Mouse (Mus musculus) embryonic fibroblast, embryonic 13.5 days (primary cell): ENCODE data around the gene Dlg1. TPM values are rescaled to one million over a fixed set of nuclear protein-coding genes. Genes with fewer than 3 reads are reported as not detected.

Source experiments
- H3K27ac ChIP-seq: 2 replicates; pipeline ENCODE4 v1.5.1; 2012; ENCODE audit warnings: low read length, control low read depth, inconsistent platforms; ENCODE audit not compliant: insufficient read depth
- H3K4me1 ChIP-seq: 2 replicates; pipeline ENCODE4 v1.6.1; 2011; ENCODE audit warnings: low read length; ENCODE audit not compliant: control insufficient read depth, insufficient read depth
- H3K4me3 ChIP-seq: 2 replicates; pipeline ENCODE4 v1.5.1; 2011; ENCODE audit warnings: mild to moderate bottlenecking, control low read depth, low read length; ENCODE audit not compliant: insufficient read depth
- CTCF ChIP-seq: IDR thresholded peaks from 2 replicates; pipeline ENCODE4 v1.5.1; 2011; ENCODE audit warnings: mild to moderate bottlenecking, control low read depth, low read length, moderate library complexity, borderline replicate concordance; ENCODE audit not compliant: insufficient read depth
- POLR2A ChIP-seq: IDR thresholded peaks from 2 replicates; pipeline ENCODE4 v1.6.1; 2011; ENCODE audit warnings: low read depth, mild to moderate bottlenecking, control low read depth, low read length, moderate library complexity
- polyA plus RNA-seq: library from polyadenylated mRNA; stranded (reverse); fragments of >200 nt; gene quantifications from 2 replicates; pipeline ENCODE4 v1.2.4, GENCODE M21; 2011; ENCODE audit warnings: low read depth; ENCODE audit not compliant: missing spikeins, insufficient read length

The Dlg1 gene
- polyA plus RNA-seq, 1 experiment = 144 TPM

- H3K4me1 ChIP-seq = no peaks in the 10 kb centered on the region
- no peak overlapping the region for H3K4me3 ChIP-seq
- no peak overlapping the region for H3K27ac ChIP-seq
- no peak for TF ChIP-seq CTCF
- TF ChIP-seq POLR2A = no peak
These were observed 20.6 kb downstream of the Dlg1 start for GRCm38 (mm10) chr16:31683670-31684430.

DNA sequence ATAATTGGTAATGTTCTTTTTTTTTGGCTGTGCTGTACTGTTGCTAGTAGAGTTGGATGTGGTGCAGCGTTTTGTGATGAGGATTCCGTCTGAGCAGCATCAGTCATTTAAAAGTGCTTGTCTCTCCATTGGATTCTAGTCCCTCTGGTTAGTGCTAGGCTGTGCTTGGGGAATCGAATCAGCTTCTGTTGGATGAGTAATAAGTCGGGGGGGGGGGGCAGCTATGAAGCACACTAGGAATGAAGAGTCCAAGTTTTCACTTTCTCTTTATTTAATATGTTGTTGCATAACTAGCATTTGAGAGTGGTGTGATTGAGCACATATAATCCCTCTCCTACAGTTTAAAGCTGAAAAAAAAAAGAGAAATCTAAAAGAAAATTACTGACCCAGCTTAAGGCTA lies 21.5 kb downstream of the Dlg1 start:
- H3K4me3 ChIP-seq = no peak overlapping the region
- H3K4me1 ChIP-seq = no peaks in the 10 kb centered on the region
- no peak overlapping the region for H3K27ac ChIP-seq
- TF ChIP-seq CTCF (no peak), POLR2A (no peak)

GRCm38 (mm10) chr16:31687766-31688165 lies 24.5 kb downstream of the Dlg1 start:
- no peaks in the 10 kb centered on the region for H3K4me1 ChIP-seq
- H3K4me3 ChIP-seq = no peak overlapping the region
- no peak overlapping the region for H3K27ac ChIP-seq
- TF ChIP-seq CTCF (no peak), POLR2A (no peak)

DNA sequence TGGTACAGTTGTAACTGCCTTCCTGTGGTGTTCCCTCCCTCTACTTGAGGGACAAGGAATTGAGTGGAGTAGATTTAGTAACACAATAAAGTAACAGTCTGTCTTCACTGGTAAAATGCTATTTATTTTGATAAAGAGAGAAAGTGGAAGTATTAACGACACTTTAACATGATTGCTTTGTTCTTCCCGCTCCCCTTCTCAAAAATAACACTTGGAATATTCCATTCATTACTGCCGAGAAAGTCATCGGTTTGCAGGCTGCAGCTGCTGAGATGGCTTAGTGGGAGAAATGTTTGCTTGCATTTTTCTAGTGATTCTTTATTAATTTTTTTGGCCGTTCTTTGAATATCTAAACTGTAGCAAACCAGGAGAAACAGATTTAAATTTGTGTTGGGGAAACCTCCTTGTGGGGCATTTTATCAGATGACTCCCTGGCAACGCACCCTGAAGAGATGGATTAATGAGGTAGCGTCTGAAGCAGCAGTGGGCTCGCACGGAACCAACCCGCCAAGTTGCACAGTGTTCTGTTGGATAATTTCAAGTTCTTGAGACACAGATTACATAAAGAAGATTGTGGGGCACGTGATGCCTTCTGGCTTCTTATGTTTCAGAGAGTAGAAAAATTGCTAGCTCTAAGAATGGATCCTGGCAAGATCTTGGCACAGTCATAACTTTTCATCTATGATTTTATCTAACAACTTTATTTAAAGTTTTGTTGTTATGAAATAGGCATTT lies 32.2 kb downstream of the Dlg1 start:
- Histone ChIP-seq H3K4me1 (no peaks in the 10 kb centered on the region), H3K4me3 (no peak overlapping the region), H3K27ac (0 out of 2 replicates have a peak overlapping the region, but pooled peaks have one; percentile 20)
- no peak for TF ChIP-seq POLR2A
- TF ChIP-seq CTCF = no peak

- TF ChIP-seq CTCF (no peak), POLR2A (no peak)
- Histone ChIP-seq H3K4me1 (no peaks in the 10 kb centered on the region), H3K4me3 (no peak overlapping the region), H3K27ac (no peak overlapping the region)
These were observed 33.1 kb downstream of the Dlg1 start for GRCm38 (mm10) chr16:31696367-31696766.

DNA sequence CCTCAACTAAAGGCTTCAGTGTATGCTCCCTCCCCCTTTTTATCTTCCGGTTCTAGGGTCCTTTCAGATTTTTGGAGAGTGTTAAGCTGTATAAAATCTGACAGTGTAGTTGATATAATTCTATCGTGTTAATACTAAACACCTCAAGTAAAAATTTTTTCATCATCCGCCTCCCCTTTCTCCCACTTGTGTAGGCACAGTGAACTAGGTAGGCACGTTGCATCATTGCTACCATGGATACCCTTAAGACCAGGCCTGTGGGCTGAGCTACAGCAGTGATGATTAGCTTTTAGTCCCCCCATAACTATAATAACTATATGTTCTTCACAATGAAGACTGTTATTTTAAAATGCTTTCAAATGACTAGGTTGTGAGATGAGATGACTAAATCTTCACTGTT lies 34.1 kb downstream of the Dlg1 start:
- Histone ChIP-seq H3K27ac (no peak overlapping the region), H3K4me3 (no peak overlapping the region), H3K4me1 (no peaks in the 10 kb centered on the region)
- TF ChIP-seq CTCF = no peak
- no peak for TF ChIP-seq POLR2A

DNA sequence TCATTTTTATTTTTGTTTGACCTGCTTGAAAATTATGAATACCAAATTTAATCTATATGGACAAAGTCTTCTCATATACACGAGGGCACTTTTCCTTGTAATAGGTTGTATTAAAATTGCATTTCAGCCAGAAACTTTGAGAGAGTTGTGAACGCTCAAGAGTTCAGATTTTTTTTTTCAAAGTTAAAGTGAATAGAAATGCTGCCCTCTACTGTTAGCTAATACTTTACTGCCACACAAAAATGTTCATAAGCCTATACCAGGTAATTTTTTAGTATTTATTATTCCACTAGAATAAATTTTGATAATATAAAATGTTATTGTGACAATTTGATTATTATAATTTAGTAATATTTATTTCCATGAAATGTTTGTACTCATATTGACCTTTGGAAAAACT lies 42.0 kb downstream of the Dlg1 start:
- H3K4me1 ChIP-seq = no peaks in the 10 kb centered on the region; the same call in 1 of the 2 replicates
- TF ChIP-seq CTCF = no peak
- TF ChIP-seq POLR2A = no peak
- H3K27ac ChIP-seq = no peak overlapping the region
- no peak overlapping the region for H3K4me3 ChIP-seq

- Histone ChIP-seq H3K27ac (no peak overlapping the region), H3K4me3 (no peak overlapping the region), H3K4me1 (no peaks in the 10 kb centered on the region; the same call in 1 of the 2 replicates)
- TF ChIP-seq CTCF = no peak
- no peak for TF ChIP-seq POLR2A
These were observed 42.7 kb downstream of the Dlg1 start for GRCm38 (mm10) chr16:31705904-31706303.

DNA sequence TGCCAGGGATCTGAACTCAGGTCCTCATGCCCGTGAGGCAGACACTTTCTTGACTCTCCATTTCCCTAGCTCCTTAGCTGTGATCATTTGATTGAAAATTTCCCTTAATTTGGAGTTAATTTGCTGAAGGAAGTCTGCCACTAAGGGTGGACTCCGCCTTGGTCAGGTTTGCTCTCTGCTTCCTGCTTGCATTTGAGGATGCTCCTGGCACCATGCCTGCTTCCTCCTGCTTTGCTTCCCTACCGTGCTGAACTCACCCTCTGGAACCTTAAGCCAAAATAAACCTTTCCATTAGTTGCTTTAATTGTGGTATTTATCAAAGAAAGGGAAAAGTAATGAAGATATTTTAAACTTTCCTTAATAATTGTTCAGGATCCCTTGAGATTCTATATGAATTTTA lies 44.1 kb downstream of the Dlg1 start:
- no peak overlapping the region for H3K4me3 ChIP-seq
- no peak for TF ChIP-seq CTCF
- no peak for TF ChIP-seq POLR2A

GRCm38 (mm10) chr16:31722991-31723390 lies 59.7 kb downstream of the Dlg1 start:
- Histone ChIP-seq H3K4me1 (no peaks in the 10 kb centered on the region), H3K27ac (no peak overlapping the region), H3K4me3 (no peak overlapping the region)
- TF ChIP-seq CTCF = no peak
- TF ChIP-seq POLR2A = no peak

More for the DNA sequence above, 44.1 kb downstream of the Dlg1 start:
- Histone ChIP-seq H3K27ac (no peak overlapping the region), H3K4me1 (no peaks in the 10 kb centered on the region; the same call in 1 of the 2 replicates)
